Mouse (Mus musculus): ENCODE results near the gene Supt5. TPM values are rescaled to one million over a fixed set of nuclear protein-coding genes. Genes with fewer than 3 reads are reported as not detected.

The Supt5 gene
- polyA plus RNA-seq, 1 experiment from 2014 or later: 110 TPM

DNA sequence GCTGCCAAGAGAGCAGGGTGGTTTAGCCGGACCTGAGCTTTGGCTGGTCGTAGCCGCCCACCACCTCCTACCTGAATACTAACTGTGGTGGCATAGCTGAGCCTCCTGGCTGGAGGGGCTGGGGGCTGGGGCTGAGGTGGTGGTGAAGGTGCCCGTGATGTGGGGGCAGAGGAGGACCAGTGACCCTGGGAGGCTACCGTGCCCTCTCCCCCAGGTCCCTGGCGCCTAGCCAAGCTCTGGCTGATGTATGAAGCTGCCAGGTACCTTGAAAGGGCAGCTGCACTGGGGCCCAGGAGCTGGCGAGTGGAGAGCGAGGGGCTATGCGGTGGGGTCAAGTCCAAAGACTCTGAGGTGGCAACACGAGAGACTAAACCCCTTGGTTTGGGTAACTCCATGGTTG is 21.3 kb upstream of the Supt5 start:
- 93% methylated on average over 10 of the region's 10 CpGs for WGBS
- Histone ChIP-seq H3K27ac (no peak overlapping the region), H3K9ac (no peak overlapping the region), H3K9me3 (no peaks in the 10 kb centered on the region), H3K4me3 (no peak overlapping the region), H3K27me3 (replicated peaks) (no peaks in the 10 kb centered on the region), H3K36me3 (peaks cover 63% of the 10 kb centered on the region), H3K4me2 (replicated peaks) (no peak overlapping the region), H3K4me1 (0 out of 2 replicates have a peak, but pooled peaks cover 6% of the 10 kb centered on the region)
- no peak for ATAC-seq (ENCODE audit: low FRiP score, low read depth)

DNA sequence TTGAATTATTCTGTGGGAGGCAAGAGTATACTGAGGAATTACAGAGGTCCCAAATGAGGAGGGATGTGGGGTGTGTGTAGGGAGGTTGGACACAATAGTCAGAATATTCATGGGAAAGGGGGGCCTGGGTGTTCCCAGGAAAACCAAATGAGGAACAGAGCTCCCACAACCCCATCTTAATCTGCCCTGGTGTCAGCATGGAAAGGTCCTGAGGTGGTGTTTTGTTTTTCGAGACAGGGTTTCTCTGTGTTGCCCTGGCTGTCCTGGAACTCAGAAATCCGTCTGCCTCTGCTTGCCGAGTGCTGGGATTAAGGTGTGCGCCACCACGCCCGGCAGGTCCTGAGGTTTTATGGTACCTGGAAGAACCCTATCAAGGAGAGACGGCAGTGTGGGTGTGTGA is 19.9 kb upstream of the Supt5 start:
- Histone ChIP-seq H3K9ac (no peak overlapping the region), H3K9me3 (no peaks in the 10 kb centered on the region), H3K36me3 (peaks cover 62% of the 10 kb centered on the region), H3K27ac (no peak overlapping the region), H3K4me3 (no peak overlapping the region), H3K4me1 (0 out of 2 replicates have a peak, but pooled peaks cover 6% of the 10 kb centered on the region), H3K4me2 (replicated peaks) (no peak overlapping the region), H3K27me3 (replicated peaks) (no peaks in the 10 kb centered on the region)
- WGBS: 81% methylated on average over 7 of the region's 7 CpGs
- ATAC-seq (ENCODE audit: low FRiP score, low read depth): no peak

- Histone ChIP-seq H3K4me3 (no peak overlapping the region), H3K36me3 (peaks cover 65% of the 10 kb centered on the region), H3K27me3 (replicated peaks) (no peaks in the 10 kb centered on the region), H3K27ac (no peak overlapping the region), H3K4me2 (replicated peaks) (no peak overlapping the region), H3K4me1 (0 out of 2 replicates have a peak, but pooled peaks cover 6% of the 10 kb centered on the region), H3K9me3 (no peaks in the 10 kb centered on the region), H3K9ac (0 out of 2 replicates have a peak overlapping the region, but pooled peaks have one; percentile 5)
- 26% methylated on average over 5 of the region's 5 CpGs for WGBS
- no peak for ATAC-seq (ENCODE audit: low FRiP score, low read depth)
Measured at GRCm38 (mm10) chr7:28357984-28358383, 19.4 kb upstream of the Supt5 start.

GRCm38 (mm10) chr7:28356981-28357380 is 18.4 kb upstream of the Supt5 start:
- peaks cover 60% of the 10 kb centered on the region for H3K36me3 ChIP-seq
- ATAC-seq (ENCODE audit: low FRiP score, low read depth): no peak
- no peak overlapping the region for H3K9ac ChIP-seq
- H3K27me3 ChIP-seq (replicated peaks): no peaks in the 10 kb centered on the region
- 0 out of 2 replicates have a peak, but pooled peaks cover 9% of the 10 kb centered on the region for H3K4me1 ChIP-seq
- H3K9me3 ChIP-seq: no peaks in the 10 kb centered on the region
- WGBS: 6% methylated on average over 5 of the region's 5 CpGs
- no peak overlapping the region for H3K27ac ChIP-seq
- H3K4me2 ChIP-seq (replicated peaks): no peak overlapping the region
- no peak overlapping the region for H3K4me3 ChIP-seq

- Histone ChIP-seq H3K27ac (no peak overlapping the region), H3K4me1 (peaks cover 17% of the 10 kb centered on the region), H3K36me3 (peaks cover 44% of the 10 kb centered on the region), H3K9me3 (no peaks in the 10 kb centered on the region), H3K9ac (no peak overlapping the region), H3K4me2 (replicated peaks) (no peak overlapping the region), H3K27me3 (replicated peaks) (no peaks in the 10 kb centered on the region), H3K4me3 (no peak overlapping the region)
- ATAC-seq (ENCODE audit: low FRiP score, low read depth): no peak
- WGBS: 93% methylated on average over 3 of the region's 3 CpGs
Measured at GRCm38 (mm10) chr7:28355221-28355620, 16.7 kb upstream of the Supt5 start.

GRCm38 (mm10) chr7:28354596-28354995 is 16.1 kb upstream of the Supt5 start:
- no peaks in the 10 kb centered on the region for H3K27me3 ChIP-seq (replicated peaks)
- H3K9ac ChIP-seq: no peak overlapping the region
- 93% methylated on average over 3 of the region's 3 CpGs for WGBS
- ATAC-seq (ENCODE audit: low FRiP score, low read depth): no peak
- H3K9me3 ChIP-seq: no peaks in the 10 kb centered on the region
- peaks cover 22% of the 10 kb centered on the region for H3K4me1 ChIP-seq
- H3K36me3 ChIP-seq: peaks cover 38% of the 10 kb centered on the region
- H3K4me2 ChIP-seq (replicated peaks): no peak overlapping the region
- no peak overlapping the region for H3K27ac ChIP-seq
- no peak overlapping the region for H3K4me3 ChIP-seq

DNA sequence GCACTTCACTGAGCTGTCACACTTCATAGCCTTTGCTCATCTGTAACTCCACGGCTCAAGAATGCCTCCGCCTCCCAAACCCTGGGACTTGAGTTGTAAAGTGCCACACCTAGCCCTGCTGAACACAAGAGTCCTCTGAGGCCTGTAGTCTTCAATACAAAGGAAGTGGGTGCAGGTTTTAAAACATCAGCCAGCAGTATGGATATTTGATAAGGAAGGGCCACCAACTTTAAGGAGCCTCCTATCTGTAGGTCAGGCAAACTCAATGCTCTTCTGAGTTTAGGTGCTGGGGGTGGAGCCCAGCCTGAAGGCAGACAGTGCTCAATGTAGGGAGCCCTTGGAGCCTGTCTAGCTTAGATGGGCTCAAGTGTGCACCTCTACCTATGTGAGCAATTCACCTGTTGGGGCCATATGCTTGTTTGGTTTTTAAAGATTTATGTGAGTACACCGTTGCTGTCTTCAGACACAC is 15.6 kb upstream of the Supt5 start:
- no peaks in the 10 kb centered on the region for H3K27me3 ChIP-seq (replicated peaks)
- no peak for ATAC-seq (ENCODE audit: low FRiP score, low read depth)
- H3K27ac ChIP-seq: no peak overlapping the region
- H3K9me3 ChIP-seq: no peaks in the 10 kb centered on the region
- no peak overlapping the region for H3K4me2 ChIP-seq (replicated peaks)
- H3K36me3 ChIP-seq: peaks cover 33% of the 10 kb centered on the region
- WGBS: 93% methylated on average over 3 of the region's 3 CpGs
- no peak overlapping the region for H3K9ac ChIP-seq
- H3K4me1 ChIP-seq: peaks cover 24% of the 10 kb centered on the region
- H3K4me3 ChIP-seq: no peak overlapping the region

DNA sequence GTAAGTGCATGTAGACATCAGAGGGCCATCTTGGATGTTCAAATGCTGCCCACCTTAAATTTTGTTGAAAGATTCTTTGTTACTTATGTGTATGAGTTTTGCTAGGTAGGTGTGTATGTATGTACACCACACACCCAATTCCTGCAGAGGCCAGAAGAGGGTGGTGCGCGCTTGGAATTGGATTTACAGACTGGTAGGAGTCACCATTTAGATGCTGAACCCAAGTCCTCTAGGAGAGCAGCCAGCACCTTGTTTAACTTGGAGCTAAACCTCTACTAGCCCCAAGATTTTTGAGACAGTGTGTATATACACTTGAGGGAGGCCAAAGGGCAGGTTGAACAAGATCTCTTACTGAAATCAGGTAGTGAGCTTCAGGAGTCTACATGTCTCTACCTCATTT is 14.7 kb upstream of the Supt5 start:
- no peak overlapping the region for H3K27ac ChIP-seq
- peaks cover 24% of the 10 kb centered on the region for H3K4me1 ChIP-seq
- H3K36me3 ChIP-seq: peaks cover 31% of the 10 kb centered on the region
- ATAC-seq (ENCODE audit: low FRiP score, low read depth): no peak
- no peaks in the 10 kb centered on the region for H3K27me3 ChIP-seq (replicated peaks)
- H3K9me3 ChIP-seq: no peaks in the 10 kb centered on the region
- H3K4me3 ChIP-seq: no peak overlapping the region
- no peak overlapping the region for H3K9ac ChIP-seq
- 98% methylated on average over 2 of the region's 2 CpGs for WGBS
- H3K4me2 ChIP-seq (replicated peaks): no peak overlapping the region

GRCm38 (mm10) chr7:28351676-28352191 is 13.2 kb upstream of the Supt5 start:
- no peak overlapping the region for H3K27ac ChIP-seq
- H3K4me1 ChIP-seq: peaks cover 18% of the 10 kb centered on the region
- H3K27me3 ChIP-seq (replicated peaks): no peaks in the 10 kb centered on the region
- H3K9ac ChIP-seq: peak overlapping the region; percentile 96
- no peaks in the 10 kb centered on the region for H3K9me3 ChIP-seq
- H3K4me3 ChIP-seq: peak overlapping the region; percentile 92
- WGBS: 52% methylated on average over 4 of the region's 4 CpGs
- peak overlapping the region; percentile 95 for H3K4me2 ChIP-seq (replicated peaks)
- H3K36me3 ChIP-seq: peaks cover 31% of the 10 kb centered on the region
- no peak for ATAC-seq (ENCODE audit: low FRiP score, low read depth)

DNA sequence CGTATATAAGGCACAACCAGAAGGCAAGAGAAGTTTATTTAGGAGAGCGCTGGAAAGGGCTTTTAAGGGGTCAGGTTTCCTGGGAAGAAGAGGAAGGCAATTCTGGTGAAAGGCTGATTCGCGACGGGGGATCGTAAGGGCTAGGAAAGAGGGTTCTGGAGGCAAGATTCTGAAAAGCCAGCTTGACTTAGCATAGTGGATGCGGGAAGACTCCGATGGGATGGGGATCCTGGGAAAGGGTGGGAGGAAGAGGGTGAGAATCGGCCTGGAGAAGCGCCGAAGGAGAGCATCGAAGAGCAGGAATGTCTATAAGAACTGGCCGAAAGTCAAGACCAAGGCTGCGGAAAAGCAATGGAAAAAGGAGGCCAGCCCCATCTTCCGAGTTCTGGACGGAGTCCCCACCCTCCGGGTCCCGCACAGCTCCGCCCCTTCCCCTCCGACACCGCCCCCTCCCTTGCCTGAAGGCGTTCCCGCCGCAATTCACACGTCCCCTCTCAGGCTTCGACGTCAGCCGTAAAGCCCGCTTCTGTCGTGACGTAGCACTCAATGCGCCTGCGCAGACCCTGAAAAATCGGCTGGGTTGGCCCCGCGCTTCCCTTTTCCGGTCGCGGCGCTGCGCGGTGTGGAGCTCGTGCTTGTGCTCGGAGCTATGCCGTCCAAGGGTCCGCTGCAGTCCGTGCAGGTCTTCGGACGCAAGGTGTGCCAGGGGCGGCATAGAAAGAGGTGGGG is 11.8 kb upstream of the Supt5 start, which contains the start of gene Rps16:
Gene Rps16, plus strand, starts transcription at position 498 of the 729 bp plus-strand sequence.
- H3K9ac ChIP-seq: peak within 1 kb of the TSS; percentile 96

GRCm38 (mm10) chr7:28348601-28349000 is 10.1 kb upstream of the Supt5 start:
- Histone ChIP-seq H3K9ac (no peak overlapping the region), H3K4me3 (no peak overlapping the region), H3K9me3 (no peaks in the 10 kb centered on the region), H3K27me3 (replicated peaks) (no peaks in the 10 kb centered on the region), H3K27ac (no peak overlapping the region), H3K36me3 (peaks cover 13% of the 10 kb centered on the region), H3K4me1 (peaks cover 18% of the 10 kb centered on the region), H3K4me2 (replicated peaks) (no peak overlapping the region)
- no peak for ATAC-seq (ENCODE audit: low FRiP score, low read depth)
- WGBS: 89% methylated on average over 7 of the region's 7 CpGs

More for the DNA sequence above, 11.8 kb upstream of the Supt5 start, which contains the start of gene Rps16:
- Histone ChIP-seq H3K4me3 (peak within 1 kb of the TSS; percentile 92), H3K4me1 (peaks cover 18% of the 10 kb centered on the region), H3K9me3 (no peaks in the 10 kb centered on the region), H3K27ac (peak within 1 kb of the TSS; percentile 60), H3K27me3 (replicated peaks) (no peaks in the 10 kb centered on the region), H3K36me3 (peaks cover 29% of the 10 kb centered on the region), H3K4me2 (replicated peaks) (peak within 1 kb of the TSS; percentile 95)
- peak; percentile 93 for ATAC-seq (ENCODE audit: low FRiP score, low read depth)
- WGBS: under 1% methylated on average over 50 of the region's 50 CpGs

GRCm38 (mm10) chr7:28347746-28348145 is 9.2 kb upstream of the Supt5 start:
- no peaks in the 10 kb centered on the region for H3K9me3 ChIP-seq
- WGBS: 82% methylated on average over 3 of the region's 3 CpGs

More at GRCm38 (mm10) chr7:28347746-28348145, 9.2 kb upstream of the Supt5 start:
- Histone ChIP-seq H3K27ac (no peak overlapping the region), H3K4me3 (no peak overlapping the region), H3K4me2 (replicated peaks) (no peak overlapping the region), H3K36me3 (peaks cover 5% of the 10 kb centered on the region; the same call in 1 of the 2 replicates), H3K27me3 (replicated peaks) (no peaks in the 10 kb centered on the region), H3K9ac (no peak overlapping the region), H3K4me1 (peaks cover 18% of the 10 kb centered on the region)
- ATAC-seq (ENCODE audit: low FRiP score, low read depth): no peak

All from neural tube, embryonic 12.5 days (tissue).